Mouse (Mus musculus): ENCODE results near the gene Foxred2. TPM values are rescaled to one million over a fixed set of nuclear protein-coding genes. Genes with fewer than 3 reads are reported as not detected.

Foxred2 gene
- polyA plus RNA-seq, 1 experiment = 1.0 TPM

GRCm38 (mm10) chr15:77979427-77979865 is 22.9 kb upstream of the Foxred2 start:
- TF ChIP-seq CTCF (IDR thresholded peaks at IDR 0.05; ENCODE audit: control insufficient read depth, insufficient read depth, insufficient replicate concordance, low read depth, low read length) = no peak
- no peak for TF ChIP-seq POLR2A (IDR thresholded peaks at IDR 0.05; ENCODE audit: control insufficient read depth, low read depth, low read length)
- H3K4me1 ChIP-seq (ENCODE audit: control insufficient read depth, insufficient read depth, low read length) = no peaks in the 10 kb centered on the region
- H3K27me3 ChIP-seq (ENCODE audit: control insufficient read depth, insufficient read depth, low read length) = no peaks in the 10 kb centered on the region
- H3K27ac ChIP-seq (ENCODE audit: control insufficient read depth, insufficient read depth, low read depth, low read length) = no peak overlapping the region
- H3K36me3 ChIP-seq (ENCODE audit: control insufficient read depth, insufficient read depth, low read length) = no peaks in the 10 kb centered on the region
- H3K4me3 ChIP-seq (ENCODE audit: control insufficient read depth, low read depth, low read length) = no peak overlapping the region

GRCm38 (mm10) chr15:77977663-77978062 is 21.1 kb upstream of the Foxred2 start:
- no peaks in the 10 kb centered on the region for H3K36me3 ChIP-seq (ENCODE audit: control insufficient read depth, insufficient read depth, low read length)
- H3K4me1 ChIP-seq (ENCODE audit: control insufficient read depth, insufficient read depth, low read length) = no peaks in the 10 kb centered on the region
- H3K4me3 ChIP-seq (ENCODE audit: control insufficient read depth, low read depth, low read length) = no peak overlapping the region
- TF ChIP-seq CTCF (IDR thresholded peaks at IDR 0.05; ENCODE audit: control insufficient read depth, insufficient read depth, insufficient replicate concordance, low read depth, low read length) (no peak), POLR2A (IDR thresholded peaks at IDR 0.05; ENCODE audit: control insufficient read depth, low read depth, low read length) (no peak)
- H3K27ac ChIP-seq (ENCODE audit: control insufficient read depth, insufficient read depth, low read depth, low read length) = no peak overlapping the region
- no peaks in the 10 kb centered on the region for H3K27me3 ChIP-seq (ENCODE audit: control insufficient read depth, insufficient read depth, low read length)

GRCm38 (mm10) chr15:77974165-77974841 is 17.8 kb upstream of the Foxred2 start:
- H3K36me3 ChIP-seq (ENCODE audit: control insufficient read depth, insufficient read depth, low read length) = no peaks in the 10 kb centered on the region
- H3K27ac ChIP-seq (ENCODE audit: control insufficient read depth, insufficient read depth, low read depth, low read length) = no peak overlapping the region
- H3K27me3 ChIP-seq (ENCODE audit: control insufficient read depth, insufficient read depth, low read length) = no peaks in the 10 kb centered on the region
- no peak overlapping the region for H3K4me3 ChIP-seq (ENCODE audit: control insufficient read depth, low read depth, low read length)
- TF ChIP-seq POLR2A (IDR thresholded peaks at IDR 0.05; ENCODE audit: control insufficient read depth, low read depth, low read length) = no peak
- no peak for TF ChIP-seq CTCF (IDR thresholded peaks at IDR 0.05; ENCODE audit: control insufficient read depth, insufficient read depth, insufficient replicate concordance, low read depth, low read length)
- peaks cover 8% of the 10 kb centered on the region for H3K4me1 ChIP-seq (ENCODE audit: control insufficient read depth, insufficient read depth, low read length)

- Histone ChIP-seq H3K36me3 (ENCODE audit: control insufficient read depth, insufficient read depth, low read length) (peaks cover 5% of the 10 kb centered on the region), H3K4me1 (ENCODE audit: control insufficient read depth, insufficient read depth, low read length) (peaks cover 8% of the 10 kb centered on the region), H3K27ac (ENCODE audit: control insufficient read depth, insufficient read depth, low read depth, low read length) (peak within 1 kb of the TSS; percentile 99), H3K4me3 (ENCODE audit: control insufficient read depth, low read depth, low read length) (peak within 1 kb of the TSS; percentile 94), H3K27me3 (ENCODE audit: control insufficient read depth, insufficient read depth, low read length) (no peaks in the 10 kb centered on the region)
- TF ChIP-seq CTCF (IDR thresholded peaks at IDR 0.05; ENCODE audit: control insufficient read depth, insufficient read depth, insufficient replicate concordance, low read depth, low read length) = no peak
- peak; percentile 96 for TF ChIP-seq POLR2A (IDR thresholded peaks at IDR 0.05; ENCODE audit: control insufficient read depth, low read depth, low read length)
These were observed 14.2 kb upstream of the Foxred2 start, which contains the start of gene Eif3d for GRCm38 (mm10) chr15:77970470-77971292. Gene Eif3d (minus strand): TSS chr15:77970813.

GRCm38 (mm10) chr15:77969940-77970469 is 13.5 kb upstream of the Foxred2 start:
- TF ChIP-seq CTCF (IDR thresholded peaks at IDR 0.05; ENCODE audit: control insufficient read depth, insufficient read depth, insufficient replicate concordance, low read depth, low read length) (no peak), POLR2A (IDR thresholded peaks at IDR 0.05; ENCODE audit: control insufficient read depth, low read depth, low read length) (no peak)
- Histone ChIP-seq H3K27ac (ENCODE audit: control insufficient read depth, insufficient read depth, low read depth, low read length) (peak overlapping the region; percentile 75), H3K4me3 (ENCODE audit: control insufficient read depth, low read depth, low read length) (peak overlapping the region; percentile 94), H3K27me3 (ENCODE audit: control insufficient read depth, insufficient read depth, low read length) (no peaks in the 10 kb centered on the region), H3K36me3 (ENCODE audit: control insufficient read depth, insufficient read depth, low read length) (peaks cover 7% of the 10 kb centered on the region), H3K4me1 (ENCODE audit: control insufficient read depth, insufficient read depth, low read length) (peaks cover 8% of the 10 kb centered on the region)

GRCm38 (mm10) chr15:77965117-77965528 is 8.6 kb upstream of the Foxred2 start:
- peaks cover 8% of the 10 kb centered on the region for H3K36me3 ChIP-seq (ENCODE audit: control insufficient read depth, insufficient read depth, low read length)
- no peak overlapping the region for H3K4me3 ChIP-seq (ENCODE audit: control insufficient read depth, low read depth, low read length)

GRCm38 (mm10) chr15:77962447-77962846 is 5.9 kb upstream of the Foxred2 start:
- TF ChIP-seq CTCF (IDR thresholded peaks at IDR 0.05; ENCODE audit: control insufficient read depth, insufficient read depth, insufficient replicate concordance, low read depth, low read length) = no peak
- TF ChIP-seq POLR2A (IDR thresholded peaks at IDR 0.05; ENCODE audit: control insufficient read depth, low read depth, low read length) = no peak
- peaks cover 5% of the 10 kb centered on the region for H3K36me3 ChIP-seq (ENCODE audit: control insufficient read depth, insufficient read depth, low read length)
- H3K4me3 ChIP-seq (ENCODE audit: control insufficient read depth, low read depth, low read length) = no peak overlapping the region
- no peaks in the 10 kb centered on the region for H3K4me1 ChIP-seq (ENCODE audit: control insufficient read depth, insufficient read depth, low read length)
- no peaks in the 10 kb centered on the region for H3K27me3 ChIP-seq (ENCODE audit: control insufficient read depth, insufficient read depth, low read length)
- no peak overlapping the region for H3K27ac ChIP-seq (ENCODE audit: control insufficient read depth, insufficient read depth, low read depth, low read length)

More at GRCm38 (mm10) chr15:77965117-77965528, 8.6 kb upstream of the Foxred2 start:
- H3K27me3 ChIP-seq (ENCODE audit: control insufficient read depth, insufficient read depth, low read length) = no peaks in the 10 kb centered on the region
- H3K27ac ChIP-seq (ENCODE audit: control insufficient read depth, insufficient read depth, low read depth, low read length) = no peak overlapping the region
- no peak for TF ChIP-seq POLR2A (IDR thresholded peaks at IDR 0.05; ENCODE audit: control insufficient read depth, low read depth, low read length)
- TF ChIP-seq CTCF (IDR thresholded peaks at IDR 0.05; ENCODE audit: control insufficient read depth, insufficient read depth, insufficient replicate concordance, low read depth, low read length) = no peak
- H3K4me1 ChIP-seq (ENCODE audit: control insufficient read depth, insufficient read depth, low read length) = peaks cover 5% of the 10 kb centered on the region

Measured in testis, adult 2 months (tissue).